Mouse (Mus musculus) adrenal gland, adult (tissue): ENCODE measurements around the gene Lrguk.
A peak's percentile ranks its signal among the peaks of the same experiment; 100 is the strongest.

Experiments
- DNase-seq, 2 experiments: peaks; one replicate each; pipeline ENCODE4 v3.0.0; 2022 to 2023; ENCODE audit warnings: low spot score in 1 of 2; ENCODE audit not compliant: inconsistent age in 2 of 2

The Lrguk gene

GRCm38 (mm10) chr6:34142931-34143330, 113.7 kb downstream of the Lrguk start:
- no peak for DNase-seq

- DNase-seq = no peak
These were observed 116.8 kb downstream of the Lrguk start for GRCm38 (mm10) chr6:34146042-34146441.

GRCm38 (mm10) chr6:34148021-34148420, 118.8 kb downstream of the Lrguk start:
- no peak for DNase-seq

- no peak for DNase-seq
These were observed 119.4 kb downstream of the Lrguk start for GRCm38 (mm10) chr6:34148639-34149038.

- no peak for DNase-seq
These were observed 119.8 kb downstream of the Lrguk start for GRCm38 (mm10) chr6:34149066-34149465.

- no peak for DNase-seq
These were observed 120.6 kb downstream of the Lrguk start for GRCm38 (mm10) chr6:34149821-34150220.

- DNase-seq = no peak
These were observed 124.1 kb downstream of the Lrguk start for GRCm38 (mm10) chr6:34153069-34154052.

- peak; percentile 17 to 78 for DNase-seq
These were observed 125.0 kb downstream of the Lrguk start for GRCm38 (mm10) chr6:34154202-34154601.

- no peak for DNase-seq
These were observed 126.0 kb downstream of the Lrguk start for GRCm38 (mm10) chr6:34155137-34155804.

- no peak for DNase-seq
These were observed 126.8 kb downstream of the Lrguk start for GRCm38 (mm10) chr6:34156057-34156456.

- DNase-seq = no peak
These were observed 127.8 kb downstream of the Lrguk start for GRCm38 (mm10) chr6:34156841-34157748.

GRCm38 (mm10) chr6:34159998-34160815, 131.0 kb downstream of the Lrguk start:
- peak; percentile 17 to 46 for DNase-seq

- DNase-seq = no peak
These were observed 131.6 kb downstream of the Lrguk start for GRCm38 (mm10) chr6:34160816-34161310.

- DNase-seq = no peak
These were observed 132.3 kb downstream of the Lrguk start for GRCm38 (mm10) chr6:34161511-34161910.

- DNase-seq = no peak
These were observed 133.4 kb downstream of the Lrguk start for GRCm38 (mm10) chr6:34162607-34163006.

GRCm38 (mm10) chr6:34163014-34163413, 133.8 kb downstream of the Lrguk start:
- no peak for DNase-seq

- peak in 1 of 2 experiments; percentile 51 for DNase-seq
These were observed 139.6 kb downstream of the Lrguk start for GRCm38 (mm10) chr6:34168834-34169233.

- DNase-seq = no peak
These were observed 141.7 kb downstream of the Lrguk start for GRCm38 (mm10) chr6:34170844-34171494.

- no peak for DNase-seq
These were observed 142.7 kb downstream of the Lrguk start for GRCm38 (mm10) chr6:34171748-34172457.
